Mouse (Mus musculus) lung, embryonic 15.5 days (tissue): Measurements from ENCODE around the gene Ankrd33b. TPM values are rescaled to one million over a fixed set of nuclear protein-coding genes. Genes with fewer than 3 reads are reported as not detected.

Experiments
- polyA plus RNA-seq: library from polyadenylated mRNA; unstranded; fragments of >200 nt; fragmentation: Nextera tagmentation; extraction: Ambion mirVana; gene quantifications from 2 replicates; pipeline ENCODE4 v1.2.1, GENCODE M21; 2015

Ankrd33b gene
- polyA plus RNA-seq, 1 experiment from 2014 or later: 5.3 TPM

Other genes with a start within 250 kb of the Ankrd33b start
- gene Dap, start 143.4 kb downstream of the Ankrd33b start, polyA plus RNA-seq: 83.1 and 87.2 TPM in 2 replicates
- 2.9 and 3.5 TPM in 2 replicates for gene Ropn1l, start 86.0 kb upstream of the Ankrd33b start, polyA plus RNA-seq
- gene March6, start 163.3 kb upstream of the Ankrd33b start, polyA plus RNA-seq: 24.1 and 27.3 TPM in 2 replicates
- 6.4 and 6.8 TPM in 2 replicates for gene Cmbl, start 197.7 kb upstream of the Ankrd33b start, polyA plus RNA-seq
- gene Cct5, start 234.1 kb upstream of the Ankrd33b start, polyA plus RNA-seq: 518 TPM in 2 replicates
- 13.8 and 15.9 TPM in 2 replicates for gene Fam173b, start 234.1 kb upstream of the Ankrd33b start, polyA plus RNA-seq